Mouse (Mus musculus) brain, embryonic 14.5 days (tissue): Measurements from ENCODE around the gene Ptch2. TPM values are rescaled to one million over a fixed set of nuclear protein-coding genes. Genes with fewer than 3 reads are reported as not detected.

Experiments
- DNase-seq: peaks from one replicate; pipeline ENCODE4 v3.0.0-alpha.2; 2011; ENCODE audit warnings: low read depth
- CTCF ChIP-seq: fragments of 200-500 bp; IDR thresholded peaks from 2 replicates; pipeline ENCODE4 v1.5.1; 2012; ENCODE audit warnings: inconsistent platforms, mild to moderate bottlenecking, moderate library complexity, borderline replicate concordance; ENCODE audit not compliant: insufficient read depth, insufficient read length; ENCODE audit errors: extremely low read depth
- POLR2A ChIP-seq: fragments of 200-500 bp; IDR thresholded peaks from 2 replicates; pipeline ENCODE4 v1.6.1; 2012; ENCODE audit warnings: mild to moderate bottlenecking, inconsistent platforms, borderline replicate concordance; ENCODE audit not compliant: poor library complexity, insufficient read depth, insufficient read length, severe bottlenecking; ENCODE audit errors: extremely low read depth
- polyA plus RNA-seq: library from polyadenylated mRNA; depleted of rRNA; stranded (reverse); fragments of >200 nt; gene quantifications from 2 replicates; pipeline ENCODE4 v1.2.3, GENCODE M21; 2012; rRNA removed

The Ptch2 gene
- polyA plus RNA-seq, 1 experiment = 18.6 TPM

GRCm38 (mm10) chr4:117149291-117150211 is 53.7 kb downstream of the Ptch2 start:
- TF ChIP-seq POLR2A (no peak), CTCF (no peak)
- no peak for DNase-seq

GRCm38 (mm10) chr4:117150212-117150733 is 54.4 kb downstream of the Ptch2 start:
- no peak for DNase-seq
- TF ChIP-seq CTCF (no peak), POLR2A (no peak)

GRCm38 (mm10) chr4:117151416-117151815 is 55.5 kb downstream of the Ptch2 start:
- DNase-seq = no peak

GRCm38 (mm10) chr4:117152714-117153113 is 56.8 kb downstream of the Ptch2 start:
- no peak for DNase-seq
- TF ChIP-seq POLR2A = no peak
- no peak for TF ChIP-seq CTCF

More at GRCm38 (mm10) chr4:117151416-117151815, 55.5 kb downstream of the Ptch2 start:
- TF ChIP-seq POLR2A = no peak
- no peak for TF ChIP-seq CTCF

- no peak for TF ChIP-seq CTCF
- no peak for TF ChIP-seq POLR2A
- no peak for DNase-seq
Observed at GRCm38 (mm10) chr4:117155020-117155791, 59.3 kb downstream of the Ptch2 start.

GRCm38 (mm10) chr4:117155792-117156355 is 60.0 kb downstream of the Ptch2 start, which contains the start of gene Rps8:
Gene Rps8, minus strand, starts transcription at chr4:117156243.
- DNase-seq = peak; percentile 97
- TF ChIP-seq POLR2A (peak; percentile 77; the same call in 1 of the 2 replicates), CTCF (no peak)

- TF ChIP-seq CTCF (no peak), POLR2A (no peak)
Observed at GRCm38 (mm10) chr4:117156372-117156771, 60.5 kb downstream of the Ptch2 start.

GRCm38 (mm10) chr4:117159666-117160065 is 63.8 kb downstream of the Ptch2 start:
- TF ChIP-seq CTCF (no peak), POLR2A (no peak)
- DNase-seq = no peak

More at GRCm38 (mm10) chr4:117156372-117156771, 60.5 kb downstream of the Ptch2 start:
- no peak for DNase-seq

GRCm38 (mm10) chr4:117161183-117161582 is 65.3 kb downstream of the Ptch2 start:
- no peak for TF ChIP-seq CTCF
- no peak for TF ChIP-seq POLR2A
- peak; percentile 26 for DNase-seq

Other genes starting within 250 kb of the Ptch2 start
- 30.1 and 36.0 TPM in 2 replicates for gene Zswim5, start 218.7 kb upstream of the Ptch2 start, polyA plus RNA-seq
- gene Urod, start 101.7 kb upstream of the Ptch2 start, polyA plus RNA-seq = 58.9 and 63.2 TPM in 2 replicates
- gene Hectd3, start 100.8 kb upstream of the Ptch2 start, polyA plus RNA-seq = 59.3 and 60.4 TPM in 2 replicates
- gene Eif2b3, start 76.7 kb upstream of the Ptch2 start, polyA plus RNA-seq = 24.6 and 25.0 TPM in 2 replicates
- gene Btbd19, start 29.6 kb downstream of the Ptch2 start, polyA plus RNA-seq = 6.5 and 7.9 TPM in 2 replicates
- 0.52 and 0.67 TPM in 2 replicates for gene Tctex1d4, start 30.7 kb downstream of the Ptch2 start, polyA plus RNA-seq
- 18.5 and 19.6 TPM in 2 replicates for gene Plk3, start 37.9 kb downstream of the Ptch2 start, polyA plus RNA-seq
- gene Rps8, start 60.2 kb downstream of the Ptch2 start, polyA plus RNA-seq = 838 and 897 TPM in 2 replicates
- gene Kif2c, start 86.6 kb downstream of the Ptch2 start, polyA plus RNA-seq = 14.5 and 23.7 TPM in 2 replicates
- 6.2 and 7.0 TPM in 2 replicates for gene Tmem53, start 155.9 kb downstream of the Ptch2 start, polyA plus RNA-seq
- 1.3 and 1.6 TPM in 2 replicates for gene Armh1, start 156.1 kb downstream of the Ptch2 start, polyA plus RNA-seq